Mouse (Mus musculus) brain, embryonic 14.5 days (tissue): Measurements from ENCODE around the gene Erc2.

ENCODE experiments used
- CTCF ChIP-seq: fragments of 200-500 bp; IDR thresholded peaks from 2 replicates; pipeline ENCODE4 v1.5.1; 2012; ENCODE audit warnings: inconsistent platforms, mild to moderate bottlenecking, moderate library complexity, borderline replicate concordance; ENCODE audit not compliant: insufficient read depth, insufficient read length; ENCODE audit errors: extremely low read depth
- POLR2A ChIP-seq: fragments of 200-500 bp; IDR thresholded peaks from 2 replicates; pipeline ENCODE4 v1.6.1; 2012; ENCODE audit warnings: mild to moderate bottlenecking, inconsistent platforms, borderline replicate concordance; ENCODE audit not compliant: poor library complexity, insufficient read depth, insufficient read length, severe bottlenecking; ENCODE audit errors: extremely low read depth

DNA sequence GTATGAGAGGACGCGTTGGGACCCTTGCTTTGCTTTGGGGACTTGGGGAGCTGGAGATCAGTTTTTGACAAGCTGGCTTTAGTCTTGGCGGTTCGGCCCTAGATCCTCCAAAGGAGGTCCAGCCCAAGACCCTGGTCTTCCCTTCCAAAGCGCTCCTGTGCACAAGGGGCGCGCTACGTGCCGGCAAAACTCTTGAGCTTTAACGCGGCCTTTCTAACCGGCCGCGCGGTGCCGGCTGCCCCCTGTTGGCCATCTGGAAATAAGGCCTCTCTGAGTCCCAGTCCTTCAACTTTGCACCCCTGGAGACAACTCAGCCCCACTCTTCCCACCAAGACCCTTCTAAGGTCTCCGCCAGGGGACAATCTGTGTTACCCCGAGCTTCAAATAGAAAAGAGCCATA is 885.2 kb downstream of the Erc2 start:
- TF ChIP-seq POLR2A (no peak), CTCF (peak; percentile 93)
